Mouse (Mus musculus) lung, adult 2 months (tissue): ENCODE data around the gene Fignl2. TPM values are rescaled to one million over a fixed set of nuclear protein-coding genes. Genes with fewer than 3 reads are reported as not detected.
A peak's percentile ranks its signal among the peaks of the same experiment; 100 is the strongest.

Experiments
- DNase-seq: peaks from one replicate; pipeline ENCODE4 v3.0.0; 2022
- H3K4me1 ChIP-seq: fragments of 200-500 bp; 2 replicates; pipeline ENCODE4 v1.6.1; 2011; ENCODE audit warnings: low read length; ENCODE audit not compliant: control insufficient read depth, insufficient read depth
- H3K4me3 ChIP-seq: fragments of 200-500 bp; replicated peaks from 2 replicates; pipeline ENCODE3; 2011; ENCODE audit warnings: low read depth, mild to moderate bottlenecking, control low read depth, low read length; ENCODE audit errors: extremely low read depth
- CTCF ChIP-seq: fragments of 200-500 bp; IDR thresholded peaks from 2 replicates; pipeline ENCODE4 v1.5.1; 2011; ENCODE audit warnings: mild to moderate bottlenecking, low read length, control low read depth; ENCODE audit not compliant: insufficient read depth
- POLR2A ChIP-seq: fragments of 200-500 bp; IDR thresholded peaks from 2 replicates; pipeline ENCODE4 v1.6.1; 2011; ENCODE audit warnings: low read depth, mild to moderate bottlenecking, control low read depth, low read length, borderline replicate concordance; ENCODE audit errors: extremely low read depth
- WGBS: fragments of 180-500 bp; shearing (Covaris S2); methylation state at CpG from one replicate; pipeline ENCODE4 v1.1.7; 2018; 5-methylcytosine and 5-hydroxymethylcytosine counted together
- polyA plus RNA-seq: library from polyadenylated mRNA; depleted of rRNA; stranded (reverse); fragments of >200 nt; gene quantifications from 2 replicates; pipeline ENCODE4 v1.2.3, GENCODE M21; 2012

The Fignl2 gene
- polyA plus RNA-seq, 1 experiment = 9.3 TPM

GRCm38 (mm10) chr15:101078731-101079156 is 377 bp upstream of the Fignl2 start:
- H3K4me3 ChIP-seq = peak overlapping the region; percentile 81
- WGBS = 3% methylated on average over 30 of the region's 30 CpGs
- TF ChIP-seq CTCF = no peak
- TF ChIP-seq POLR2A = peak; percentile 39; the same call in 1 of the 2 replicates
- DNase-seq = peak; percentile 89
- H3K4me1 ChIP-seq = peaks cover 10% of the 10 kb centered on the region

- TF ChIP-seq POLR2A (peak; percentile 28; the same call in 1 of the 2 replicates), CTCF (no peak)
- H3K4me1 ChIP-seq = peaks cover 9% of the 10 kb centered on the region
- H3K4me3 ChIP-seq = peak overlapping the region; percentile 77
- WGBS = 5% methylated on average over 34 of the region's 34 CpGs
- DNase-seq = peak; percentile 32
Observed at GRCm38 (mm10) chr15:101077001-101077812, 1.2 kb downstream of the Fignl2 start.

- Histone ChIP-seq H3K4me3 (no peak overlapping the region), H3K4me1 (peaks cover 11% of the 10 kb centered on the region)
- 33% methylated on average over 26 of the region's 26 CpGs for WGBS
- TF ChIP-seq POLR2A (no peak), CTCF (no peak)
- DNase-seq = no peak
Observed at GRCm38 (mm10) chr15:101076071-101077000, 2.0 kb downstream of the Fignl2 start.

GRCm38 (mm10) chr15:101075656-101076055 is 2.7 kb downstream of the Fignl2 start:
- H3K4me3 ChIP-seq = no peak overlapping the region
- WGBS = 85% methylated on average over 5 of the region's 5 CpGs
- no peak for TF ChIP-seq CTCF
- TF ChIP-seq POLR2A = no peak
- DNase-seq = no peak
- peaks cover 11% of the 10 kb centered on the region for H3K4me1 ChIP-seq

GRCm38 (mm10) chr15:101075150-101075549 is 3.2 kb downstream of the Fignl2 start:
- TF ChIP-seq CTCF = no peak
- TF ChIP-seq POLR2A = no peak
- H3K4me1 ChIP-seq = peaks cover 11% of the 10 kb centered on the region
- 84% methylated on average over 4 of the region's 4 CpGs for WGBS
- peak; percentile 13 for DNase-seq
- H3K4me3 ChIP-seq = no peak overlapping the region

- Histone ChIP-seq H3K4me1 (peaks cover 7% of the 10 kb centered on the region), H3K4me3 (no peak overlapping the region)
- WGBS = 78% methylated on average over 5 of the region's 5 CpGs
- DNase-seq = no peak
- no peak for TF ChIP-seq CTCF
- no peak for TF ChIP-seq POLR2A
Observed at GRCm38 (mm10) chr15:101074067-101074466, 4.3 kb downstream of the Fignl2 start.

GRCm38 (mm10) chr15:101072736-101073135 is 5.6 kb downstream of the Fignl2 start:
- Histone ChIP-seq H3K4me3 (no peak overlapping the region), H3K4me1 (peaks cover 11% of the 10 kb centered on the region)
- no peak for DNase-seq
- WGBS = 36% methylated on average over 2 of the region's 2 CpGs
- TF ChIP-seq CTCF (no peak), POLR2A (no peak)

GRCm38 (mm10) chr15:101070762-101071161 is 7.6 kb downstream of the Fignl2 start:
- 47% methylated on average over 5 of the region's 5 CpGs for WGBS
- TF ChIP-seq POLR2A (no peak), CTCF (no peak)
- peak; percentile 52 for DNase-seq
- Histone ChIP-seq H3K4me3 (no peak overlapping the region), H3K4me1 (peaks cover 13% of the 10 kb centered on the region)

GRCm38 (mm10) chr15:101069641-101070190 is 8.7 kb downstream of the Fignl2 start:
- TF ChIP-seq CTCF = no peak
- no peak for TF ChIP-seq POLR2A
- no peak overlapping the region for H3K4me3 ChIP-seq
- H3K4me1 ChIP-seq = peaks cover 16% of the 10 kb centered on the region
- 71% methylated on average over 9 of the region's 9 CpGs for whole genome bisulfite sequencing
- DNase-seq = no peak

- WGBS = 75% methylated on average over 4 of the region's 4 CpGs
- Histone ChIP-seq H3K4me1 (peaks cover 16% of the 10 kb centered on the region), H3K4me3 (no peak overlapping the region)
- TF ChIP-seq CTCF (no peak), POLR2A (no peak)
- no peak for DNase-seq
Observed at GRCm38 (mm10) chr15:101068671-101069070, 9.7 kb downstream of the Fignl2 start.
